Mouse (Mus musculus) neural tube, embryonic 12.5 days (tissue): ENCODE results near the gene Cfh. TPM values are rescaled to one million over a fixed set of nuclear protein-coding genes. Genes with fewer than 3 reads are reported as not detected.
"Not testable (repeated sequence)": the region's sequence is repeated elsewhere in the genome, so short reads cannot be mapped to it uniquely, and the experiment has no call there.

Experiments
- ATAC-seq: fragments of 200-750 bp; cut with Nextera tagmentation; 2 replicates; pipeline ENCODE4 v1.8.0; 2017; ENCODE audit warnings: low read depth, mild to moderate bottlenecking, moderate TSS enrichment, moderate library complexity; ENCODE audit not compliant: low FRiP score
- H3K27ac ChIP-seq: fragments of 300-500 bp; sonication (generic); 2 replicates; pipeline ENCODE4 v1.5.1; 2016
- H3K27me3 ChIP-seq: fragments of 300-500 bp; sonication (generic); replicated peaks from 2 replicates; pipeline ENCODE4 v1.6.1; 2016; ENCODE audit warnings: mild to moderate bottlenecking
- H3K36me3 ChIP-seq: fragments of 300-500 bp; sonication (generic); 2 replicates; pipeline ENCODE4 v1.6.1; 2016; ENCODE audit warnings: mild to moderate bottlenecking
- H3K4me1 ChIP-seq: fragments of 300-500 bp; sonication (generic); 2 replicates; pipeline ENCODE4 v1.6.1; 2016
- H3K4me2 ChIP-seq: fragments of 300-500 bp; sonication (generic); replicated peaks from 2 replicates; pipeline ENCODE4 v1.6.1; 2016; ENCODE audit warnings: mild to moderate bottlenecking
- H3K4me3 ChIP-seq: fragments of 300-500 bp; sonication (generic); 2 replicates; pipeline ENCODE4 v1.5.1; 2016
- H3K9ac ChIP-seq: fragments of 300-500 bp; sonication (generic); 2 replicates; pipeline ENCODE4 v1.6.1; 2016; ENCODE audit warnings: mild to moderate bottlenecking
- H3K9me3 ChIP-seq: fragments of 300-500 bp; sonication (generic); 2 replicates; pipeline ENCODE4 v1.6.1; 2016; ENCODE audit warnings: mild to moderate bottlenecking
- WGBS: fragments of 180-500 bp; shearing (Covaris S2); methylation state at CpG from one replicate; pipeline ENCODE4 v1.1.7; 2016; 5-methylcytosine and 5-hydroxymethylcytosine counted together
- polyA plus RNA-seq: library from polyadenylated mRNA; unstranded; fragments of >200 nt; fragmentation: Nextera tagmentation; extraction: Ambion mirVana; gene quantifications from 2 replicates; pipeline ENCODE4 v1.2.1, GENCODE M21; 2016

The Cfh gene
- 6.9 and 8.9 TPM in 2 replicates for polyA plus RNA-seq

GRCm38 (mm10) chr1:140183664-140184063 is at the start of gene Cfh:
TSS of gene Cfh (minus strand) at chr1:140183764.
- H3K9me3 ChIP-seq, ATAC-seq, H3K27me3 ChIP-seq, H3K4me3 ChIP-seq, H3K4me2 ChIP-seq, H3K27ac ChIP-seq, H3K4me1 ChIP-seq, H3K9ac ChIP-seq, H3K36me3 ChIP-seq: not testable (repeated sequence)

GRCm38 (mm10) chr1:140226673-140227072 is 43.1 kb upstream of the Cfh start:
- Histone ChIP-seq H3K9me3 (no peaks in the 10 kb centered on the region), H3K4me1 (no peaks in the 10 kb centered on the region), H3K9ac (no peak overlapping the region), H3K27me3 (no peaks in the 10 kb centered on the region), H3K4me2 (no peak overlapping the region), H3K4me3 (no peak overlapping the region), H3K36me3 (no peaks in the 10 kb centered on the region), H3K27ac (no peak overlapping the region)
- ATAC-seq: no peak
- WGBS: 84% methylated on average over 8 of the region's 8 CpGs

GRCm38 (mm10) chr1:140225221-140225620 is 41.7 kb upstream of the Cfh start:
- Histone ChIP-seq H3K9ac (no peak overlapping the region), H3K4me2 (no peak overlapping the region), H3K4me1 (no peaks in the 10 kb centered on the region), H3K27ac (no peak overlapping the region), H3K9me3 (no peaks in the 10 kb centered on the region), H3K36me3 (no peaks in the 10 kb centered on the region), H3K27me3 (no peaks in the 10 kb centered on the region), H3K4me3 (no peak overlapping the region)
- no peak for ATAC-seq
- 55% methylated on average over 2 of the region's 3 CpGs for WGBS

GRCm38 (mm10) chr1:140205329-140205728 is 21.8 kb upstream of the Cfh start:
- Histone ChIP-seq H3K36me3 (no peaks in the 10 kb centered on the region), H3K4me3 (no peak overlapping the region), H3K9me3 (no peaks in the 10 kb centered on the region), H3K27ac (no peak overlapping the region), H3K27me3 (no peaks in the 10 kb centered on the region), H3K9ac (no peak overlapping the region), H3K4me2 (no peak overlapping the region), H3K4me1 (no peaks in the 10 kb centered on the region)
- ATAC-seq: no peak
- WGBS: 90% methylated on average over 2 of the region's 2 CpGs

- not testable (repeated sequence) for H3K27ac ChIP-seq, H3K4me1 ChIP-seq, H3K9me3 ChIP-seq, H3K27me3 ChIP-seq, ATAC-seq, H3K4me2 ChIP-seq, H3K36me3 ChIP-seq, H3K9ac ChIP-seq, H3K4me3 ChIP-seq
- 73% methylated on average over 2 of the region's 2 CpGs for WGBS
Measured at GRCm38 (mm10) chr1:140188500-140188899, 4.9 kb upstream of the Cfh start.

- no peak for ATAC-seq
- Histone ChIP-seq H3K4me3 (no peak overlapping the region), H3K27me3 (no peaks in the 10 kb centered on the region), H3K4me1 (no peaks in the 10 kb centered on the region), H3K27ac (no peak overlapping the region), H3K36me3 (no peaks in the 10 kb centered on the region), H3K9ac (no peak overlapping the region), H3K9me3 (no peaks in the 10 kb centered on the region), H3K4me2 (no peak overlapping the region)
- 67% methylated on average over 2 of the region's 2 CpGs for WGBS
Measured at GRCm38 (mm10) chr1:140183208-140183607, 356 bp downstream of the Cfh start.

- H3K27me3 ChIP-seq: no peaks in the 10 kb centered on the region
- no peaks in the 10 kb centered on the region for H3K4me1 ChIP-seq
- WGBS: 81% methylated on average over 1 of the region's 1 CpGs
Measured at GRCm38 (mm10) chr1:140180125-140180524, 3.4 kb downstream of the Cfh start.

GRCm38 (mm10) chr1:140175442-140175841 is 8.1 kb downstream of the Cfh start:
- whole genome bisulfite sequencing: 56% methylated on average over 2 of the region's 2 CpGs
- H3K4me1 ChIP-seq: no peaks in the 10 kb centered on the region
- no peak overlapping the region for H3K4me3 ChIP-seq

More at GRCm38 (mm10) chr1:140180125-140180524, 3.4 kb downstream of the Cfh start:
- ATAC-seq: no peak
- H3K4me3 ChIP-seq: no peak overlapping the region
- H3K4me2 ChIP-seq: no peak overlapping the region
- no peak overlapping the region for H3K27ac ChIP-seq
- no peak overlapping the region for H3K9ac ChIP-seq
- H3K9me3 ChIP-seq: no peaks in the 10 kb centered on the region
- no peaks in the 10 kb centered on the region for H3K36me3 ChIP-seq

GRCm38 (mm10) chr1:140171581-140172154 is 11.9 kb downstream of the Cfh start:
- H3K9me3 ChIP-seq: no peaks in the 10 kb centered on the region
- ATAC-seq: no peak
- no peak overlapping the region for H3K27ac ChIP-seq
- H3K9ac ChIP-seq: no peak overlapping the region
- H3K4me2 ChIP-seq: no peak overlapping the region
- no peaks in the 10 kb centered on the region for H3K36me3 ChIP-seq
- 51% methylated on average over 4 of the region's 4 CpGs for WGBS
- no peaks in the 10 kb centered on the region for H3K4me1 ChIP-seq
- no peak overlapping the region for H3K4me3 ChIP-seq
- no peaks in the 10 kb centered on the region for H3K27me3 ChIP-seq

More at GRCm38 (mm10) chr1:140175442-140175841, 8.1 kb downstream of the Cfh start:
- ATAC-seq: no peak
- no peak overlapping the region for H3K9ac ChIP-seq
- no peak overlapping the region for H3K4me2 ChIP-seq
- H3K27ac ChIP-seq: no peak overlapping the region
- H3K9me3 ChIP-seq: no peaks in the 10 kb centered on the region
- no peaks in the 10 kb centered on the region for H3K36me3 ChIP-seq
- H3K27me3 ChIP-seq: no peaks in the 10 kb centered on the region

GRCm38 (mm10) chr1:140158970-140159369 is 24.6 kb downstream of the Cfh start:
- no peak for ATAC-seq
- no peaks in the 10 kb centered on the region for H3K9me3 ChIP-seq
- no peak overlapping the region for H3K4me2 ChIP-seq
- H3K4me3 ChIP-seq: no peak overlapping the region
- no peak overlapping the region for H3K9ac ChIP-seq
- no peaks in the 10 kb centered on the region for H3K4me1 ChIP-seq
- WGBS: 85% methylated on average over 2 of the region's 3 CpGs
- H3K27ac ChIP-seq: no peak overlapping the region
- no peaks in the 10 kb centered on the region for H3K36me3 ChIP-seq
- no peaks in the 10 kb centered on the region for H3K27me3 ChIP-seq

GRCm38 (mm10) chr1:140069471-140069870 is 114.1 kb downstream of the Cfh start:
- Histone ChIP-seq H3K9ac (no peak overlapping the region), H3K36me3 (no peaks in the 10 kb centered on the region), H3K4me2 (no peak overlapping the region), H3K4me1 (no peaks in the 10 kb centered on the region), H3K9me3 (no peaks in the 10 kb centered on the region), H3K27me3 (no peaks in the 10 kb centered on the region), H3K27ac (no peak overlapping the region), H3K4me3 (no peak overlapping the region)
- ATAC-seq: no peak
